Mouse (Mus musculus) adipocyte (in vitro differentiated cells): Measurements from ENCODE around the gene Trak2.
"Not testable (repeated sequence)": the region's sequence is repeated elsewhere in the genome, so short reads cannot be mapped to it uniquely, and the experiment has no call there.

ENCODE experiments used
- DNase-seq: peaks from one replicate; pipeline ENCODE4 v3.0.0-alpha.2; 2016; ENCODE audit warnings: low spot score

Gene Trak2

DNA sequence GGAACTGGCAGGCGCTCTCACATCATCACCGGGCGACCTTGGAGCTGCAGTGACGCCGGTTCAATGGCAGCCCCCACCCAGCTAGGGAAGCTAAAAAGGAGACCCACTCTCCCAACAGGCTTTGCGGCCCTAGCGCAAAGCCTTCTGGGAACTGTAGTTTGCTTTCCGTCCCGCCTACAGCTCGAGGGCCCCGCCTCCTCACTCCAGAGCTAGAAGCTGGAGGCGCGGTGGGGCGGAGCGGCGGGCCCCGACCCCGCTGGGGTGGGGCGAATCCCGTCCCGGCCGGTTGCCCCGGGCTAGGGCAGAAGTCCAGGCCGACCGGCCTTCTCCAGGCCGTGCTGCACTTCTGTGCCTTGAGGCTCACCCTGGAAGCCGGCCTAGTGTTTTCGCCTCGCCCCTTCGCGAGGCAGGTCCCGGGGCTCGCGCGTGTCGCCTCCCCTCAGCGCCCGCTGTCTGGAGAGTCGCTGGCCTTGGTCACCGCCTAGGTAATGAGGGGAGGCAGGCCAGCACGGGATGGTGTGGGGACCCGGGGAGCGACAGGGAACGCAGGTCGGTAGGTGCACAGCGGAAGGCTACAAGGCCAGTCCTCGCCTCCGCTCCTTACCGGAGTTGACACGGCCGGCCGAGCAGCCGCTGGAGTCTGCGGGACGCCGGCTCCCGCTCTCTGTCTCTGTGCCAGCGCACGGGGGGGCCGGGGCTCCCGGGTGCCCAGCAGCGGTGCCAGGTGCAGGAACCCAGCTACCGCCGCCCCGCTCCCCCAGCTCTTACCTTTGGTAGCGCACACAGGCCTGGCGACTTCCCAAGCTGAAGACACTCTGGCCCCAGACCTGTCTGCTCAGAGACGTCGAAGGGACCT is at the start of gene Trak2, which contains the start of gene Stradb:
TSS of gene Trak2 (minus strand) at position 65 of the 856 bp plus-strand sequence.
TSS of gene Stradb (plus strand) at position 157 of the 856 bp plus-strand sequence.
- peak; percentile 94 for DNase-seq

DNA sequence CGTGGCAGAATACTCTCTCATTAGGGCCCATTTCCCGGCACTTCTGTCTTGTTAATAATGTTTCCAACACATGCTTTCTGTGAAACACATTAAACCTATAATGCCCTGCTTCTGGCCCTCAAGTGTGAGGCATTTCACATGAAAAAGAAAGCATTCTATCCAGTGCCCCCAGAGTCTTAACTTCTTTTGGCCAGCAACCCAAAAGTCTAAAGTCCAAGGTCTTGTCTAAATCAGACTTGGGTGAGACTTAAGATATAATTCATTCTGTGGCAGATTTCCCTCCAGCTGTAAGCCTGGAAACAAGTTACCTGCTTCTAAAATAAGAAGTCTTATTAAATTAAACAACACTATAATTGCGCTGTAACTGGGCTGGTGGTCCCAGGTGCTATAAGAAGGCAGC is 48.3 kb upstream of the Trak2 start:
- no peak for DNase-seq

DNA sequence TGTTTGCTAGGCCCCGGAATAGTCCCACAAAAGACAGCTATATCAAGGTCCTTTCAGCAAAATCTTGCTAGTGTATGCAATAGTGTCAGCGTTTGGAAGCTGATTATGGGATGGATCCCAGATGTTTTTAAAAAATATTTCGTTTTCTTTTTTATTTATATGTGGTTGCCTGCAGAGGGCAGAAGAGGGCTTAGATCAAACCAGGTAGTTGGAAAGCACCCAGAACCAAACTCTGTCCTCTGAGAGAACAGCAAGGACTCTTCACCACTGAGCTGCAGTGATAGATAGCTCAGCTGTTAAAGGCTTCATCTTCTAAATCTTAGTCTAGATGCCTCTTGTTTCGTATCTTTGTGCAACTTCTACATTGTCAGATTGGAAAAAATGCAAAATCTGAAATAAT is 36.0 kb upstream of the Trak2 start:
- DNase-seq, result peak; percentile 35

DNA sequence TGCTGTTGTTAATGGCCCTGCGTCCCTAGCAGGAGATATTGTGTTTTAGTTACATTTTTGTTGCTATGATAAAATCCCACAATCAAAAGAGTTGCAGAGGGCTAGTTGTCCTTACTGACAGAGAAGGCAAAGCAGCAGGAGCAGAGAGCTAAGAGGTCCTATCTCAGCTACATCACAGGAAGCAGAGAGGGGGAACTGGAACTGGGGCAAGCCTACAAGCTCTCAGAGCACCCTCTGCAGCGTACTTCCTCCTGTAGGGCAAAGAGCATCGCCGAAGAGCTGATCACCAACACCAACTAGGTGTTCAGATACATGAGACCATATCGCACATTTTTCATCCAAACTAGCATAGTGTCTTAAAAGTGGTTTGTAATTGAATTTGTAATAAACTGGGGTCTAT is 22.1 kb upstream of the Trak2 start:
- no peak for DNase-seq

DNA sequence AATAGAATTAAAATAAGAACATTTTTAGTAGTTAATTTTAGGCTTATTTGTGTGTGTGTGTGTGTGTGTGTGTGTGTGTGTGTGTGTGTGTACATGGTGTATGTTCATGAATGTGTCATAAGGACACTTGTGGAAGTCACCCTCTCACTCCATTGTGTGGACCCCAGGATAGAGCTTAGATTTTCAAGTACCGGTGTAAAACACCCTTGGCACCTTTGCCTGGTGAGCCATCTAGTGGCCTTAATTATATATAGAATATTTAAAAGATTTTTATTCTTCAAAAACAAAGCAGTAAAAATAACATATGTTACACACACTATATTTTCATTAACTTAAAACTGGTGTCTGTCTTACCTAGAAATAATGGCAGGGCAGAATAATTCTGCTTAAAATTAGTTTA is 20.5 kb upstream of the Trak2 start:
- peak; percentile 21 for DNase-seq

DNA sequence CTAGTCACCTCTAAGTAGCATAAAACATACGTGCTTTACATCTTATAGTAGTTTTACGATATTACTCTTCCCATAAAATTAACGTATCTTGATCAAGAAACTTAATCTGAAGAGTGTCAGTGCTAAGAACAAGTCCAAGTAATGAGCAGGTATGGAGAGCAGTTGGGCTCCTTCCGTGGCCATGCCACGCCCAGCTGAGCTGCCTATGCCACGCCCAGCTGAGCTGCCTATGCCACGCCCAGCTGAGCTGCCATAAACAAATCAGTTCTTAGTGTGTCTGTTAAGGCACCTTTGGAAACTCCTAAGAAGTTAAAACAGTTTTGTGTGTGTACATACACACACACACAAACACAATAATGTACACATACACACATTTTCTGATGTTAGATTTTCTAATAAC is 19.9 kb upstream of the Trak2 start:
- DNase-seq, result no peak

- no peak for DNase-seq
Measured at GRCm38 (mm10) chr1:58984586-58984985, 11.4 kb upstream of the Trak2 start.

- DNase-seq, result peak; percentile 25
Measured at GRCm38 (mm10) chr1:58982276-58982675, 9.0 kb upstream of the Trak2 start.

DNA sequence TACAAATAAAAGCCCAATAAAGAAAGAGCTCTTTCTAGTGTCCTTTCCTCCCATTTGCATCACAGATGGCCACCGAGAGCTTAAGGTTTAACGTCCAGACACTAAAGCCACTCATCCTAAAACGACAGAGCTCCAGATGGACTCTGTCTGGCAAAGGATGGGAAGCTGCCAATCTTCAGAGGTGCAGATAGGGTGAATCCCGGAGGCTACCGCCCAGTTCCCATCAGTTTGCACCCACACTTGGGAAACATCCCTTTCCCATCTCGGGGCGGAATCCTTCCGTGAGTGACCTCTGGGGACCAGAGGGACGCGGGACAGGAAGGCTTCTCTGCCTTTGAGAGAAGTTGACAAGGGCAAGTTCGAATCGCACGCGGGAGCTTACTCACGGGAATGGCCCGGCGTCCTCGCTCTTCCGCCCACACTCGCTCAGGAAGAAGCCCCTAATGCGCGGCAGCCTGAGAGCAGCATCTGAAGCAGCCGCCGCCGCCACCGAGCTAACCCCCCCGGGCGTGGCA is 322 bp downstream of the Trak2 start:
- peak; percentile 63 for DNase-seq

- no peak for DNase-seq
Measured at GRCm38 (mm10) chr1:58971097-58971496, 2.1 kb downstream of the Trak2 start.

- no peak for DNase-seq
Measured at GRCm38 (mm10) chr1:58970054-58970453, 3.2 kb downstream of the Trak2 start.

GRCm38 (mm10) chr1:58967534-58967933 is 5.7 kb downstream of the Trak2 start:
- DNase-seq, result no peak

- no peak for DNase-seq
Measured at GRCm38 (mm10) chr1:58962865-58963264, 10.4 kb downstream of the Trak2 start.

GRCm38 (mm10) chr1:58962418-58962817 is 10.8 kb downstream of the Trak2 start:
- DNase-seq, result no peak

GRCm38 (mm10) chr1:58961152-58961893 is 11.9 kb downstream of the Trak2 start:
- no peak for DNase-seq

GRCm38 (mm10) chr1:58959682-58960081 is 13.5 kb downstream of the Trak2 start:
- no peak for DNase-seq

DNA sequence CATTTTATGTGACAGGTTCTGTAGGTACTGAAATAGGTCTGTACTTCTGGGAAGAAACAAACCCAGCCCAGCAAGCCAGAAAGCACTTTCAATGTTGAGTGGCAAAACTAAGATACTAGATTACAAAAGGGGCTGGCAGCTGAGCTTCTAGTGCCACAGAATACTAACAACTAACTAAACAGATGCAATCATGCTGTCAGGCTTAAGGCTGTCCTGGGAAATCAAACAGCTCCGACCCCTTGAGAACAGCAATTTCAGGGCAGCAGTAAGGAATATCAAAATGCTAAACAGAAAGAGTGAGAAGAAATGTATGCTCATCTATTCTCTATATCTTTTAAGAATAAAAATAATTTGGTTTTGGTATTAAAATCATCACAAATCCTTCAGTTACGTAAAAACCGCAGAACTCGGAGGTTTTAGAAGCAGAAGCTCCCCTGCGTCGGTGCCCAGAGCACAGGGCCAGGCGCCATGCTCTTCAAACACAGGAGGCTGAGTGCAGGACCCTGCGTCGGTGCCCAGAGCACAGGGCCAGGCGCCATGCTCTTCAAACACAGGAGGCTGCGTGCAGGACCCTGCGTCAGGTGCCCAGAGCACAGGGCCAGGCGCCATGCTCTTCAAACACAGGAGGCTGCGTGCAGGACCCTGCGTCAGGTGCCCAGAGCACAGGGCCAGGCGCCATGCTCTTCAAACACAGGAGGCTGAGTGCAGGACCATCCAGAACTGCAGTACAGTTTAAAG is 14.3 kb downstream of the Trak2 start:
- not testable (repeated sequence) for DNase-seq

DNA sequence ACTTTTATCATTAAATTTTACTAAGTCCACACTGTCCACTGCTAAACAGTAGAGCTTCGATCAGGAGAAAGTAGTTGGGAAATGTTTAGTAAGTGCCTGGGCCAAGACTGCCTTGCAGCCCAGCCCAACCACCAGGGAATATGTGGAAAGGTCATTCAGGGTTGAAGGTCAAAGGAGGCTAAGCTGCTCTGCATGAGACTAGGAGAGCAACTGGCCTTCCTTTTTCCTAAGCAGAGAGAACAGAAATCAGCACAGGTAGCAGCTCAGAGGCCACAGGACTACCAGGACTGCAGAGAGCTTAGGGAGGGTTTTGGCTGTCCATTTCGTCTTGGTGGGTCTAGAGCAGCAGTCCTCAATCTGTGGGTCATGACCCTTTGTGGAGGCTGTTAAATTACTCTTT is 15.3 kb downstream of the Trak2 start:
- DNase-seq, result peak; percentile 35

- DNase-seq, result no peak
Measured at GRCm38 (mm10) chr1:58956229-58956628, 17.0 kb downstream of the Trak2 start.

DNA sequence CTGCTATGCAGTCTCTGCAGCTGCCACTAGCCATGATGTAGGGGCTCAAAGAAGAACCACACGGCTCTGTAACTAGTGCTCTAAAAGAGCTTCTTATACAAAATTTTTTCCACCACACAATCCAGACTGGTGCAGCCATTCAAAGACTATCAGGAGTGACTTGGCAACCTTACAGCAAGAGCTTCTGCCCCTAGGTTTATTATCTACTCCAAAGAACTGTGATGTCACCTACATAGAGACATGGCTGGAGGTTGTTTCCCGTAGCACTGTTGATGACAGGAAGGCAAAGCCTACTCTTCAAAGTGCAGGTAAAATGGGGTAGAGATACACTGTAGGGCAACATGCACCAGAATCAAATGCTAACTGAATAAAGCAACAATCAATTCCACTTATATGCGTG is 17.5 kb downstream of the Trak2 start:
- no peak for DNase-seq

DNA sequence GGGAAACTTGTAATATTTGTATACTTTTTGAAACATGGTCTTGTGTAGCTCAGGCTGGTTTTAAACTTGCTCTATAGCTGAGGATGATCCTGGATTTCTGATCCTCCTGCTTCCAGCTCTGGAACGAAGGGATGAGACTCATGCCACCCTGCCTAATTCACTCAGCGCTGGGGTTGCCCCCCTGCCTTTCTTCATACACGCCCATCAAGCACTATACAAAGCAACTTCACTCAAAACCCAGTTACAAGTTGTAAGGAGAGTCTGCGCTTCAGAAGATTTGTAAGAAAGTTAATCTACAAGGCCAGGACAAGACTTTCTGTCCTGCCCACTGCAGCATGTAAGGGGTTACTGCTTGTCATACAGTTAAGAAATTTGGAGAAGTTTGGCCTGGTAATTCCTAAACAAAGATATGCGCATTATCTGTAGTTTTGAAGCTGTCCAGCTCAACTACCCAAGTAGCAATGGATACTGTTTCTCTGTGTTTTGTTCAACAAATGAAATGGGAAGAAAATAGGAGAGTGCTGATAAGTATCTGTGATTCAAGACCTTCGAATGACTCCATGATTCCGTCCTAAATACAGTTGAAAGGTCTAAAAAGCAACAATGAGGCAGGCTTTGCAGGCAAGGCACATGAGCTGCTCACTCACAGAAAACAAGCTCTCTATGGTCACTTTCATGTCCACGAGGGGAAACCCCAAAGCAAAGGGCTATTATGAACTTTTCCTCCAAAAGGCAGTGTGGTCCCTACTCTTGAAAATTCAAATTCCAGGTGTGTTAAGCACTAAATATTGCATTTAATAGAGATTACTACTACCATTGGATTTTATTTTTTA is 18.4 kb downstream of the Trak2 start:
- no peak for DNase-seq
